Mouse (Mus musculus): ENCODE results near the gene Plekhm3.

Plekhm3 gene

GRCm38 (mm10) chr1:64826348-64827103, 130.1 kb downstream of the Plekhm3 start:
- no peak for DNase-seq (ENCODE audit: low spot score)

GRCm38 (mm10) chr1:64823564-64823963, 133.1 kb downstream of the Plekhm3 start:
- DNase-seq (ENCODE audit: low spot score), result no peak

GRCm38 (mm10) chr1:64817709-64818108, 138.9 kb downstream of the Plekhm3 start:
- DNase-seq (ENCODE audit: low spot score), result no peak

- DNase-seq (ENCODE audit: low spot score), result no peak
Measured at GRCm38 (mm10) chr1:64813182-64813581, 143.4 kb downstream of the Plekhm3 start.

GRCm38 (mm10) chr1:64811956-64812355, 144.7 kb downstream of the Plekhm3 start:
- no peak for DNase-seq (ENCODE audit: low spot score)

- DNase-seq (ENCODE audit: low spot score), result no peak
Measured at GRCm38 (mm10) chr1:64809085-64809484, 147.5 kb downstream of the Plekhm3 start.

- no peak for DNase-seq (ENCODE audit: low spot score)
Measured at GRCm38 (mm10) chr1:64807766-64808165, 148.9 kb downstream of the Plekhm3 start.

GRCm38 (mm10) chr1:64805217-64805616, 151.4 kb downstream of the Plekhm3 start:
- no peak for DNase-seq (ENCODE audit: low spot score)

GRCm38 (mm10) chr1:64802631-64803030, 154.0 kb downstream of the Plekhm3 start:
- no peak for DNase-seq (ENCODE audit: low spot score)

GRCm38 (mm10) chr1:64797621-64798020, 159.0 kb downstream of the Plekhm3 start:
- DNase-seq (ENCODE audit: low spot score), result no peak

- DNase-seq (ENCODE audit: low spot score), result no peak
Measured at GRCm38 (mm10) chr1:64796867-64797582, 159.6 kb downstream of the Plekhm3 start.

GRCm38 (mm10) chr1:64795284-64796040, 161.2 kb downstream of the Plekhm3 start:
- peak; percentile 11 for DNase-seq (ENCODE audit: low spot score)

GRCm38 (mm10) chr1:64794096-64794495, 162.5 kb downstream of the Plekhm3 start:
- DNase-seq (ENCODE audit: low spot score), result no peak

- no peak for DNase-seq (ENCODE audit: low spot score)
Measured at GRCm38 (mm10) chr1:64793234-64793530, 163.4 kb downstream of the Plekhm3 start.

- DNase-seq (ENCODE audit: low spot score), result no peak
Measured at GRCm38 (mm10) chr1:64792521-64793233, 163.9 kb downstream of the Plekhm3 start.

- DNase-seq (ENCODE audit: low spot score), result peak; percentile 9
Measured at GRCm38 (mm10) chr1:64791826-64792225, 164.8 kb downstream of the Plekhm3 start.

- DNase-seq (ENCODE audit: low spot score), result peak; percentile 9
Measured at GRCm38 (mm10) chr1:64790806-64791790, 165.5 kb downstream of the Plekhm3 start.

GRCm38 (mm10) chr1:64787701-64788515, 168.7 kb downstream of the Plekhm3 start:
- DNase-seq (ENCODE audit: low spot score), result no peak

- no peak for DNase-seq (ENCODE audit: low spot score)
Measured at GRCm38 (mm10) chr1:64779863-64780262, 176.8 kb downstream of the Plekhm3 start.

- no peak for DNase-seq (ENCODE audit: low spot score)
Measured at GRCm38 (mm10) chr1:64779415-64779814, 177.2 kb downstream of the Plekhm3 start.
